Mouse (Mus musculus) erythroblast, embryonic 14.5 days (primary cell): ENCODE results near the gene Pdk4. TPM values are rescaled to one million over a fixed set of nuclear protein-coding genes. Genes with fewer than 3 reads are reported as not detected.

ENCODE experiments used
- H3K27me3 ChIP-seq: 2 replicates; pipeline ENCODE4 v1.6.1; 2012; ENCODE audit warnings: inconsistent platforms; ENCODE audit not compliant: control insufficient read depth
- H3K36me3 ChIP-seq: 2 replicates; pipeline ENCODE4 v1.6.1; 2012; ENCODE audit warnings: mild to moderate bottlenecking, inconsistent platforms; ENCODE audit not compliant: control insufficient read depth
- H3K4me1 ChIP-seq: 2 replicates; pipeline ENCODE4 v1.6.1; 2012; ENCODE audit warnings: inconsistent platforms; ENCODE audit not compliant: control insufficient read depth
- H3K4me3 ChIP-seq: replicated peaks from 2 replicates; pipeline ENCODE3; 2012; ENCODE audit warnings: moderate library complexity, mild to moderate bottlenecking, inconsistent platforms
- H3K9me3 ChIP-seq: 2 replicates; pipeline ENCODE4 v1.6.1; 2012; ENCODE audit warnings: low read length, inconsistent platforms, mixed read lengths; ENCODE audit not compliant: control insufficient read depth
- GATA1 ChIP-seq: IDR thresholded peaks from 2 replicates; pipeline ENCODE4 v1.6.1; 2012; ENCODE audit warnings: low read length, inconsistent platforms, mixed read lengths
- TAL1 ChIP-seq: IDR thresholded peaks from 3 replicates; pipeline ENCODE4 v1.6.1; 2012; ENCODE audit warnings: low read length, inconsistent platforms, mixed read lengths
- polyA plus RNA-seq: library from polyadenylated mRNA; stranded (reverse); fragments of >175 nt; gene quantifications from 2 replicates; pipeline ENCODE4 v1.2.3, GENCODE M21; 2012

The Pdk4 gene
- not detected in 2 replicates for polyA plus RNA-seq

DNA sequence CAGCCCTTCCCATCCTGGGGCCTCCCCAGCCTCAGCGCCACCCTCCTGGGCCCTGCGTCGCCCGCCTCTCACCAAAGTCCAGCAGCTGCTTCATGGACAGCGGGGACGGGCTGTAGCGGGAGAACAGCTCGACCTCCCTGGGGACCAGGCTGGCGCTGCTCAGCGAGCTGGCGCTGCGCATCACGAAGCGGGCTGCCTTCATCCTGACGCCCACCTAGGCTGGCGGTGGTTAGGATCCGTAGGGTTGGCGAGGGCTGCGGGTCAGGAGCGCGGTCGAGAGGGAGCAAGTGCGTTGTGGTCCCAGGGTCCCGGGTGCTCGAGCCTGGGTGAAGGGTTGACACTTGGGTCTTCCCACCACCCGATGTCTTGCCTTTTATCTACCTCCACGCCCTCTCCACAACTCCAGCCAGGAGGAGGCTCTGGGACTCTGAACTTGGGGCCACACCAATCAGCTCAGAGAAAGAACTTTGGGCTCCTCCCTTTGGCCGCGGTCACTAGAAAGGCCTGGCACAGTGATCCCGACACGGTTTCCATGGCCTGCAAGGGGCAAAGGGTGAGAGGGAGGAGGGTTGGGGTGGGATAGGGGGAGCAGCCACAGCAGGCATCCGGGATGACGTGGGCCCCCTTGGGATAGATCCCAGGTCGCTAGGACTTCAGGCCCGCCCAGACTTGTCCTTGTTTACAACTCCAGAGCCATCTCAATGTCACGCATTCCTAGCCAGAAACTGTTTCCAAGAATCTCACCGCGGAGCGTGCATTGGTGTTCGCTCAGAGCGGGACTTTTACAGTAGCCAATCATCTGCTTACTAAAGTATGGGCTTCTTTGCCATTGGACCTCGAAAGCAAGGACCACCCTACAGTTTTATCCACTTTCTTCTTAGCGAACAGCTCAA lies at the start of gene Pdk4:
TSS of gene Pdk4 (minus strand) at position 349 of the 893 bp plus-strand sequence.
- H3K4me3 ChIP-seq, result peak within 1 kb of the TSS; percentile 57
- TF ChIP-seq GATA1, result no peak
- no peak for TF ChIP-seq TAL1

DNA sequence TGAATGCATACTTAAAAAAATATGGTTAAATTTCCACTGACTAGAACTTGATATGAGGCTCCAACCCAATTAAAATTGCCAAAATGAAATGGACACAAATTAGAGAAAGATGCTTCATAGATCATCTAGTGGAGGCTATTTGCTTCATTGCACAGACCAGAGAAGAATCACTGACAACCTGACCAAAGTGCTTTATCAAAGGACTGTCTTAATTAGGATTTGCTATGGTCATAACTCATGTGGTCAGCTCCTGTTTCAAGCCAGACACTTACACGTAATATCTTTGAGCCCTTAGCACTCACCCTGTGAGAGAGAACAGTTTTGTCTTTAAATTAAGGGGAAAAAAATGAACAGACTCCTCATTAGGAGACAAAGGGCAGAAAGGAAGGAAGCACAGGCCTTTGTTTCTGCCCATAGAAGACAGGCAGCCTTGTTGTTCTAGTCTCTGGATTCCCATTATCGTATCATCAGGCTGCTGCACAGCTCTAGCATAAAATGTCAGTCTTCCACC lies 41.8 kb upstream of the Pdk4 start:
- H3K4me3 ChIP-seq, result no peak overlapping the region
- no peaks in the 10 kb centered on the region for H3K36me3 ChIP-seq
- no peaks in the 10 kb centered on the region for H3K4me1 ChIP-seq
- TF ChIP-seq GATA1 (no peak), TAL1 (no peak)
- H3K27me3 ChIP-seq, result no peaks in the 10 kb centered on the region
- no peaks in the 10 kb centered on the region for H3K9me3 ChIP-seq

More for the DNA sequence above, at the start of gene Pdk4:
- Histone ChIP-seq H3K27me3 (peaks cover 14% of the 10 kb centered on the region), H3K9me3 (no peaks in the 10 kb centered on the region; the same call in 1 of the 2 replicates), H3K4me1 (peaks cover 3% of the 10 kb centered on the region), H3K36me3 (no peaks in the 10 kb centered on the region)

DNA sequence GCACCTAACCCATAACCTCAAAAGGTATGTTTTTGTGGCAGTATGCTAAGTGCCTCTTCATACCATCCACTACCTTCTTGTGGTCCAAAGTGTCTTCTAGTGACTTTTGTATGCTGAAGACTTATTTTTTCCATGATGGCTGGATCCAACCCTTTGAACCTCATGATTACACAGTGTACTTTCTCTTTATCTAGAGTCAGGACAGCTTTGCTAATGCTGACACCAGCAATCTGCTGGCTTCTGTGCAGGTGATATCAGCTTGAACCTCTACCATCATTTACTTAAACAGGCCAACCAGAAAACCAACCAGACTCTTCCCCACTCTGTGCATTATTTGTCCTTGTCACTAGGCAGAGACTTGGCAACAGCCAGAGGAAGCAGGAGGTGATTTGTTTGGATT lies 39.6 kb upstream of the Pdk4 start:
- TF ChIP-seq GATA1, result no peak
- no peak for TF ChIP-seq TAL1

DNA sequence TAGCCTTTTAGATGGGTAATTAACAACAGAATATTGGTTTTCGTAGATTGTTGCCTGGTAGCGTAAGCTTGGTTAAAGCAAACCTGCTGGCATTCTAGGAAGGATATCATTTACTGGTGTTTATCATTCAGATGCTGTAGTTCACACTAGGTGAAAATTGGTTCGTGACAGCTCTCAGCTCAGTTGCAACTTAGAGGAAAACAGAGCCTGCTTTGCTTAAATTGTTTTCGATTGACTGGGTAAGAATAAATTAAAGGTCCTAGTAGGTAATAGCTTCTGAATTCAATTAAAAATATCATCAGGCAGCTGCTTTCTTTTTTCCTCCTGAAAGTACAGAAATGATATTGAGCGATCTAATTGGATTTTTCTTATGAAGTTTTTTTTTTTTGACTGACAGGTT lies 21.0 kb upstream of the Pdk4 start:
- Histone ChIP-seq H3K4me3 (no peak overlapping the region), H3K9me3 (no peaks in the 10 kb centered on the region), H3K36me3 (no peaks in the 10 kb centered on the region), H3K27me3 (no peaks in the 10 kb centered on the region), H3K4me1 (no peaks in the 10 kb centered on the region)
- TF ChIP-seq TAL1 (no peak), GATA1 (no peak)

More for the DNA sequence above, 39.6 kb upstream of the Pdk4 start:
- H3K9me3 ChIP-seq, result no peaks in the 10 kb centered on the region
- no peaks in the 10 kb centered on the region for H3K27me3 ChIP-seq
- no peak overlapping the region for H3K4me3 ChIP-seq
- H3K4me1 ChIP-seq, result no peaks in the 10 kb centered on the region
- H3K36me3 ChIP-seq, result no peaks in the 10 kb centered on the region

DNA sequence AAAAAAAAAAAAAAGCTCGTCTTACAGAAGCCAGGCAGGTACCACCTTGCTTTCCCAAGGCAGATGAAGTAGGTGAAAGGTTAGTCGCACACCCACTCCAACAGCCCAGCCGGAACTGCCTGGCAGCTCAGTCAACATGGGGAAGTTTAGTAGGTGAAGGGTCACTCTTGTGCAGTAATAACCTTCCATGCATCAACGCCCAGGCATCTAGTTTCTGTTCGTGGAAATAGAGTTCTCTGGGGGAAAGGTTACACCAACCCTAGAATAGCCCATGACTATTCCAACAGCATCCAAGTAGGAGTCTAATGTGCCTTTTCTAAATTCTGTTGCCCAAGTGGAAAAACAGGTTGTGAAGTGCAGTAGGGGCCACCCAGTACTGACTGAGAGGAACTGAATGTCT lies 13.6 kb upstream of the Pdk4 start:
- no peaks in the 10 kb centered on the region for H3K9me3 ChIP-seq
- no peaks in the 10 kb centered on the region for H3K4me1 ChIP-seq
- H3K4me3 ChIP-seq, result no peak overlapping the region
- TF ChIP-seq GATA1, result no peak
- H3K36me3 ChIP-seq, result no peaks in the 10 kb centered on the region
- H3K27me3 ChIP-seq, result no peaks in the 10 kb centered on the region

DNA sequence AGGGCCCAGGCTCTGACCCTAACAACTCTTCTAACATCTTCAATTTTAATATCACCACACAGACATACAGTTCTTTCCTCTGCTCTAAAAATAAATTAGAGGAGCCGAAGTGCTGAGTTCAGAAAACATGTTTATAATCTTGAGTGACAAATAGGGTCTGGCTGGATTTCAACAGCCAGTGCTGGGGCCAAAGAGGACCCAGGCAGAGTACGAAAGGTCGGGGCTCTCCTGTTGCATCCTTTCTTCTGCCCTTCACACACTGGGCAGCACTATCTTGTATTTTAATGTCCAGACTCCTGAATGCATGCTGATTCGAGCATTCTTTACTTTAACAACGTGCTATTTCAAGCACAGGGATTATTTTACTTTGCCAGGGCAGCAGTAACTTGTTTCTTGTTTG lies 13.2 kb upstream of the Pdk4 start:
- Histone ChIP-seq H3K4me3 (no peak overlapping the region), H3K27me3 (no peaks in the 10 kb centered on the region), H3K9me3 (no peaks in the 10 kb centered on the region), H3K4me1 (no peaks in the 10 kb centered on the region), H3K36me3 (no peaks in the 10 kb centered on the region)
- no peak for TF ChIP-seq TAL1
- TF ChIP-seq GATA1, result no peak

DNA sequence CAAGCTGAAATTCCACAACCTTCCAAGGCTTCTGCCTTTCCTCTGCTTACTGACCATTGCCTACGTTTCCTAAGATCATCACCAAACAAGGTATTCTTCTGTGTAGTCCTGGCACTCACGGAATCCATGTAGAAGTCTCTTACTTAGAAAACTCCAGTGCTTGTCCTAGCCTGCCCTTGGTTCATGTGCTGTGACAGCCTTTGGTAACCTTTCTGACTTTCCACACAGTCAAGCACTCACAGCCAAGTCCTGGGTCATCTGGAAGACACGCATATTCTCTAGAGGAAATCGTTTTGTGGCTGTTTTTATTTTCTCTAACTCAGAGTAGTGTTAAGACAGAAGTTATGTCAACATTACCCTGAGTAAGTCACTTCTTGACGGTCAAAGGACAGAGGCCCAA lies 11.7 kb upstream of the Pdk4 start:
- Histone ChIP-seq H3K36me3 (no peaks in the 10 kb centered on the region), H3K27me3 (no peaks in the 10 kb centered on the region), H3K4me3 (no peak overlapping the region), H3K9me3 (no peaks in the 10 kb centered on the region), H3K4me1 (no peaks in the 10 kb centered on the region)
- no peak for TF ChIP-seq GATA1
- TF ChIP-seq TAL1, result no peak

DNA sequence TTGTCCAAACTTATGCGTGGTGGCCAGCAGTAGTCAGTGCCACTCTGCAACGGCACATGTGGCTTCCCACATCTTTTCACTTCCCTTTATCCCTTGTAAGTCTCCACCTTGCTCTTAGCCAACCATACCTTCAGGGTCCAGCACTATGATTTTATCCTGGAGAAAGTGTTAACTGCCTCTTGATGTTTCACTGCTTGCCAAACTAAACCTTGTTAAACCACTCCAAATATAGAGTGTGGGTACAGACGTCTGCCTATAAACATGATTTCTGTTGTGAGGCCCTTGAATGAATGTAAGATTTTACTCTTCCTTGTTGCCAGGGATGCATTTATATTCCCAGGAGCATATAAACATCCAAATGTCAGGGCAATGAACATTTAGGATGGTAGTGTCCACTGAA lies 10.2 kb upstream of the Pdk4 start:
- no peak for TF ChIP-seq GATA1
- TF ChIP-seq TAL1, result no peak
- H3K9me3 ChIP-seq, result no peaks in the 10 kb centered on the region
- H3K27me3 ChIP-seq, result no peaks in the 10 kb centered on the region
- H3K4me1 ChIP-seq, result no peaks in the 10 kb centered on the region
- H3K36me3 ChIP-seq, result no peaks in the 10 kb centered on the region
- H3K4me3 ChIP-seq, result no peak overlapping the region

DNA sequence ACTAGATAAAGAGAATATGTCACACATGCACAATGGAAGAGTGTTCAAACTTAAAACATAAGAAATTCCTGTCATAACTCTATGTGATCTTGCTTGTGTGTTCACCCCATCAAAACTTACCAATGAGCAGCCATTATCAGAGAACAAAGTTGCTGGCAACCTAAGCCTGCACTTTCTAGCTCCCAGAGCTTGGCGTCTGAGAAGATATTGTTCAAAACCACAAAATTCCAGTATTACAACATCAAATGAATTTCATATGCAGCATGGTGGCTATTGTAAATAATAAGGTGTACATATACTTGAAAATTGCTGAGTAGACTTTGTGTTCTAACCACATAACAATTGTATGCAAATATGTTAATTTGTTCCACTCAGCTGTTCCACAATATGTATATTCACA lies 6.7 kb upstream of the Pdk4 start:
- Histone ChIP-seq H3K4me1 (no peaks in the 10 kb centered on the region), H3K9me3 (no peaks in the 10 kb centered on the region), H3K27me3 (no peaks in the 10 kb centered on the region), H3K36me3 (no peaks in the 10 kb centered on the region), H3K4me3 (no peak overlapping the region)
- TF ChIP-seq TAL1, result no peak
- no peak for TF ChIP-seq GATA1

DNA sequence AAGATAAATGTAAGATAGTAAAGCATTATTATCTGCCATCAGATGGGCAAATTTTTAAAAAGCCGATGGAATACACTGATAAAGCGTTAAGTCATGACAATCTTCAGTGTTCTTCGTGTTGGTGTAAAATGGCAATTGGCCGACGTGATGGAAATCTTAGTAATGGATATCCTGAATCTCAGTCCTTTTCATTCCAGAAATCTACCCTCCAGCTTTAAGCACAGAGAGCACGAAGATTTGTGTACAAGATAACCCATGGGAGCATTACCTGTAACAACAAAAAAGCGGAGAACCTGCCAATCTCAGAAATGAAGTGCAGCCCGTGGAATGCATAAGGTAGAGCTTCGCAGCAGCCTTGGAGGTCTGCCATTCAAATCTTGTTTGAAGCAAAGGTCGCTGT lies 5.4 kb upstream of the Pdk4 start:
- Histone ChIP-seq H3K9me3 (no peaks in the 10 kb centered on the region), H3K4me1 (no peaks in the 10 kb centered on the region), H3K4me3 (no peak overlapping the region), H3K36me3 (no peaks in the 10 kb centered on the region), H3K27me3 (peaks cover 2% of the 10 kb centered on the region)
- TF ChIP-seq TAL1, result no peak
- no peak for TF ChIP-seq GATA1
